Mouse (Mus musculus) hindbrain, embryonic 11.5 days (tissue): ENCODE data around the gene Col23a1. TPM values are rescaled to one million over a fixed set of nuclear protein-coding genes. Genes with fewer than 3 reads are reported as not detected.

ENCODE experiments used
- ATAC-seq: fragments of 200-750 bp; cut with Nextera tagmentation; 2 replicates; pipeline ENCODE4 v1.8.0; 2017; ENCODE audit warnings: mild to moderate bottlenecking, moderate TSS enrichment, moderate library complexity; ENCODE audit not compliant: low FRiP score
- DNase-seq: peaks from one replicate; pipeline ENCODE4 v3.0.0-alpha.2; 2015; ENCODE audit warnings: low spot score
- H3K27ac ChIP-seq: fragments of 300-500 bp; sonication (generic); 2 replicates; pipeline ENCODE4 v1.5.1; 2014; ENCODE audit warnings: mild to moderate bottlenecking, low read depth, low read length
- H3K27me3 ChIP-seq: fragments of 300-500 bp; sonication (generic); 2 replicates; pipeline ENCODE4 v1.6.1; 2014; ENCODE audit warnings: mild to moderate bottlenecking, low read length, moderate library complexity, mixed read lengths; ENCODE audit not compliant: control insufficient read depth, insufficient read depth
- H3K36me3 ChIP-seq: fragments of 300-500 bp; sonication (generic); 2 replicates; pipeline ENCODE4 v1.6.1; 2014; ENCODE audit warnings: mild to moderate bottlenecking, low read length, moderate library complexity, mixed read lengths; ENCODE audit not compliant: control insufficient read depth, insufficient read depth
- H3K4me1 ChIP-seq: fragments of 300-500 bp; sonication (generic); replicated peaks from 2 replicates; pipeline ENCODE4 v1.6.1; 2014; ENCODE audit warnings: low read length, mixed read lengths; ENCODE audit not compliant: control insufficient read depth, insufficient read depth
- H3K4me2 ChIP-seq: fragments of 300-500 bp; sonication (generic); replicated peaks from 2 replicates; pipeline ENCODE4 v1.6.1; 2014; ENCODE audit warnings: mild to moderate bottlenecking, low read depth, low read length
- H3K4me3 ChIP-seq: fragments of 300-500 bp; sonication (generic); 2 replicates; pipeline ENCODE4 v1.5.1; 2014; ENCODE audit warnings: low read depth, low read length
- H3K9ac ChIP-seq: fragments of 300-500 bp; sonication (generic); 2 replicates; pipeline ENCODE4 v1.6.1; 2014; ENCODE audit warnings: low read depth, low read length
- H3K9me3 ChIP-seq: fragments of 300-500 bp; sonication (generic); 2 replicates; pipeline ENCODE4 v1.6.1; 2016; ENCODE audit warnings: low read length; ENCODE audit not compliant: control insufficient read depth
- WGBS: fragments of 180-500 bp; shearing (Covaris S2); extraction: QIAGEN DNeasy Blood & Tissue Kit; methylation state at CpG from one replicate; pipeline ENCODE4 v1.1.7; 2014; 5-methylcytosine and 5-hydroxymethylcytosine counted together
- polyA plus RNA-seq: library from polyadenylated mRNA; unstranded; fragments of >200 nt; fragmentation: Nextera tagmentation; extraction: Ambion mirVana; gene quantifications from 2 replicates; pipeline ENCODE4 v1.2.1, GENCODE M21; 2014

The Col23a1 gene
- polyA plus RNA-seq, 1 experiment from 2014 or later = 9.7 TPM

DNA sequence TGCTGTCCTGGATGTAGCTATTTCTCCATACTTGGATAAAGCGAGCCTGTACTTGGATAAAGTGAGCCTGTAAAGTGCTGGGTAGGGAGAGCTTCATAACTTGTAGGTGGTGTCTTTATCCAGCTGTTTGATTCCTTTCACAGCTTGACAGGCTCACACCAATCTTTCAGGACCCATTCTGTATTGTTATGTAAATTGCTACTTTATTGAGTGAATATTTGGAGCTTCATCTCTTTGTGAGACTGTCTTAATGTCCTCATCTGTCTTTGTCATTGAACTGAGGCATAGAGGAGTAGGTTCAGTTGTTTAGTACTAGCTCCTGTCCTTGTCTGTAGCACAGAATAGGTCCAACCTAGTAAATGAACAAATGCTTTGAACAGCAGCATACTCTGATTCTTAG is 15.3 kb upstream of the Col23a1 start:
- Histone ChIP-seq H3K27ac (no peak overlapping the region), H3K4me3 (no peak overlapping the region), H3K9me3 (no peaks in the 10 kb centered on the region), H3K4me2 (no peak overlapping the region), H3K9ac (no peak overlapping the region), H3K36me3 (0 out of 2 replicates have a peak, but pooled peaks cover 6% of the 10 kb centered on the region), H3K27me3 (no peaks in the 10 kb centered on the region), H3K4me1 (no peaks in the 10 kb centered on the region)
- DNase-seq (no peak), ATAC-seq (no peak)
- WGBS = 73% methylated on average over 1 of the region's 1 CpGs

DNA sequence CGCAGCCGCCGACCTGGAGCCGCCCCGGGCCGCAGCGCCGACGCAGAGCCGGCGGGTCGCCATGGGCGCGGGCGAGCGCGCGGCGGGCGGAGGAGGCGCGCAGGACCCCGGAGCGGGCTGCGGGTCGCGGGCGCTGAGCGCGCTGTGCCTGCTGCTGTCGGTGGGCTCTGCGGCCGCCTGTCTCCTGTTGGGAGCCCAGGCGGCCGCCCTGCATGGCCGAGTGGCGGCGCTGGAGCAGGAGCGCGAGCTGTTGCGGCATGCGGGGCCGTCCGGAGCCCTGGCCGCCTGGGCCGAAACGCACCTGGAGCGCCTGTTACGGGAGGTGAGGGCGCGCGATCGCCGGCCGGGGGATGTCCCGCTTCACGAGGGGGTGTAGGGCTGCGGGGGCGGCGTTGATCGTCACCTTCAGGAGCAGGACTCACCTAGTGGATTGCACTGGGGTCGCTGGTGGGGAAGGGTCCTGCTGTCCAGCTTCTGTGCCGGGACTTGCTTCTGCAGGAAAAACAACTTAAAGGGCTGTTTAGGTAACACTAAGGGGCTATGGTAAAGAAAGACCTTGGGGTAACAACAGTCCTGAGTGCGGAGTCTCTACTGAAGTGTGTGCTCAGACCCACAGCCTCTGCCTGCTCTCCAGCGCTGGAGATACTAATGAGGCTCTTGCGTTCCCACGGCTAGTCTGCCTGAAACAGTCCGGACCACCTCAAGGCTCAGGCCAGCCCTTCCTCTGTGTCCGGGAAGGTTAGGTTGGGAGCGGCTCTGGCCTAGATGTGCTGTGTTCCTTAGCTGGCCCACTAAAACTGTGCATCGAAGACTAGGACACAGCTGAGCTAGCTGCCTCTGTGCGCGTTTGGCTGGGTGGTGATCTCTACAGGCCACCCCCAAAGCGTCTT is 591 bp downstream of the Col23a1 start:
- H3K27ac ChIP-seq = no peak overlapping the region
- peak overlapping the region; percentile 60 for H3K9ac ChIP-seq
- DNase-seq (peak; percentile 80), ATAC-seq (peak; percentile 88)
- peak overlapping the region; percentile 90 for H3K4me2 ChIP-seq
- H3K4me3 ChIP-seq = peak overlapping the region; percentile 50
- no peaks in the 10 kb centered on the region for H3K36me3 ChIP-seq
- WGBS = 2% methylated on average over 43 of the region's 74 CpGs
- peaks cover 4% of the 10 kb centered on the region; the same call in 1 of the 2 replicates for H3K4me1 ChIP-seq
- H3K27me3 ChIP-seq = peaks cover 3% of the 10 kb centered on the region; the same call in 1 of the 2 replicates
- H3K9me3 ChIP-seq = no peaks in the 10 kb centered on the region

DNA sequence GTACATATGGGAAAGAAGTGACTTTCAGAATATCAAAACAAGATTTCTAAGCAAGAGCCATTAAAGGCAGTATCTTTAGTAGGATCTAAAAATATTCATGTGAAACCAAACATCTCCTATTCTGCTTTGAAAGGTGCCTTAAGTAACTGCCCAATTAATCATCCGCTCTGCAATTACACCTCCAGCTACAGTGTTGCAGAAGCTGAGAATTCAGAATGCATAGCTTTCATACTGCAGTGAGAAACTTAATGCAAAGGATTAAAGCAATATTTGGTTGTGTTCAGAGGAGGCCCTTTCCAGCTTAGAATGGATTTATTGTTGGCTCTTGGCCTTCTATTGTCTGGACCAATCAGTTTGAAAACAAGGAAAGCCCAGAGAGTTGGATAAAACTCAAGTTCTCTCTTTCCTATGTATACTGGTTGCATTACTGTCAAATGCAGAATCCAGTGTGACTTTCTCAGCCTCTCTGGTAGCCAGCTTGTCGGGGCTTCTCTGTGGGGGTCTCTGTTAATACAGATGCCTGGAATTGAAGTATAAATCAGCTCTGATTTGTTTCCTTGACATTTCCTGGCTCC is 4.3 kb downstream of the Col23a1 start:
- 71% methylated on average over 2 of the region's 2 CpGs for WGBS
- Histone ChIP-seq H3K9me3 (no peaks in the 10 kb centered on the region), H3K9ac (no peak overlapping the region), H3K4me1 (peaks cover 4% of the 10 kb centered on the region; the same call in 1 of the 2 replicates), H3K4me3 (no peak overlapping the region), H3K36me3 (no peaks in the 10 kb centered on the region), H3K27ac (no peak overlapping the region), H3K4me2 (no peak overlapping the region), H3K27me3 (peaks cover 3% of the 10 kb centered on the region; the same call in 1 of the 2 replicates)
- ATAC-seq (no peak), DNase-seq (no peak)

DNA sequence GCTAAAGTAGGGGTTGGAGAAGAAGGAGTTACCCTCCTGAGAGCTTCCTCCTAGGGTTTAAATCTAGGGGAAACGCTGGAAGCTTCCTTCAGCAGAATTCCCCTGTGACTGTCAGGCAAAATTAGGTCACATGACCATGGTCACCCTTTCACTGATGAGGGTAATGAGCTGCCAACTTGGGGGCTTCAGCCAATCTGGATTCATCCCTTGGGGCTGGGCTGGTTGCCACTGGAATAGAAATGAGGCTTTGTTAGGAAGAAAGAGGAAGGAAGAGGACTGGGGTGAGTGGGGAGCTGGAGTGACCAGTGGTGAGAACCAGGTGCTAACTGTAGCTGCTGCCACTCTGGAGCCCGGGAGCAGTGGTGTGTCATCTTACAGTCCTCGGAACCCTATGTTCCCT is 6.0 kb downstream of the Col23a1 start:
- Histone ChIP-seq H3K4me1 (peaks cover under 1% of the 10 kb centered on the region; the same call in 1 of the 2 replicates), H3K27me3 (peaks cover 3% of the 10 kb centered on the region; the same call in 1 of the 2 replicates), H3K9ac (no peak overlapping the region), H3K36me3 (no peaks in the 10 kb centered on the region), H3K9me3 (no peaks in the 10 kb centered on the region), H3K4me3 (no peak overlapping the region), H3K27ac (no peak overlapping the region), H3K4me2 (no peak overlapping the region)
- WGBS = 70% methylated on average over 3 of the region's 3 CpGs
- DNase-seq (no peak), ATAC-seq (no peak)

DNA sequence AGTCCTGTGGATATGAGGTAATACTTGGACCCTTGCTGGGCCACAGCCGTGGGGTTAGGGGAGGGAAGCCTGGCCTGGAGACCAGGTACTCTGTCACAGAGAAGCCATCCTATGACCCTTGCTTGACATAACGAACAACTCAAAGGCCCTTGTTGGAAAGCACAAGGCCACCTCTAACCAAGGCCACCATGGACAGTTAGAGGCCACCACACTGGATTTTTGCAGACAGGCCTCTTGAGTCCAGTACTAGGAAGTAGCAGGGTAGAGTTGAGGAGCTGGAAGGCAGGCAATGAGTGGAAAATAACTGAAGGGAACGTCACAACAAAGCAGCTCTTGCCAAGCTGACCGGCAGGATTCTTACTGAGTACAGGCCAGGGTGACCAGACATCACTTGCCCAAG is 9.0 kb downstream of the Col23a1 start:
- Histone ChIP-seq H3K9ac (no peak overlapping the region), H3K27me3 (no peaks in the 10 kb centered on the region), H3K4me1 (no peaks in the 10 kb centered on the region), H3K27ac (no peak overlapping the region), H3K4me3 (no peak overlapping the region), H3K9me3 (no peaks in the 10 kb centered on the region), H3K36me3 (no peaks in the 10 kb centered on the region), H3K4me2 (no peak overlapping the region)
- ATAC-seq (no peak), DNase-seq (no peak)
- 90% methylated on average over 4 of the region's 4 CpGs for WGBS

DNA sequence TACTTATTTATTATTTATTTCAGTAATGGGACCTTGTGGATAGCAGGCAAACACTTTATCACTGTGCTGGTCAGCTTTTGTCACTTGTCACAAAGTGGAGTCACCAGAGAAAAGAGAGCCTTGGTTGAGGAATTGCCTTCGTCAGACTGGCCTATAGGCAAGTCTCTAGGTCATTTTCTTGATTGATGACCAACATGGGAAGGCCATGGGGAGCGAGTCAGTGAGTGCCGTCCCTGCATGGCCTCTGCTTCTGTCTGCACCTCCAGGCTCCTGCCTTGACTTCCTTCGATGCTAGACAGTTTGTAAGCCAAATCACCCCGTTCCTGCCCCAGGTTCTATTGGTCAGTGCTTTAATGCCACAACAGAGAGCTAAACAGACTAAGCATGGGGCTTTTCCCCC is 12.7 kb downstream of the Col23a1 start:
- H3K27ac ChIP-seq = no peak overlapping the region
- ATAC-seq (no peak), DNase-seq (no peak)
- H3K9ac ChIP-seq = no peak overlapping the region
- no peak overlapping the region for H3K4me2 ChIP-seq
- 73% methylated on average over 5 of the region's 5 CpGs for WGBS
- no peaks in the 10 kb centered on the region for H3K36me3 ChIP-seq
- no peaks in the 10 kb centered on the region for H3K9me3 ChIP-seq
- H3K27me3 ChIP-seq = no peaks in the 10 kb centered on the region
- no peaks in the 10 kb centered on the region for H3K4me1 ChIP-seq
- H3K4me3 ChIP-seq = no peak overlapping the region

DNA sequence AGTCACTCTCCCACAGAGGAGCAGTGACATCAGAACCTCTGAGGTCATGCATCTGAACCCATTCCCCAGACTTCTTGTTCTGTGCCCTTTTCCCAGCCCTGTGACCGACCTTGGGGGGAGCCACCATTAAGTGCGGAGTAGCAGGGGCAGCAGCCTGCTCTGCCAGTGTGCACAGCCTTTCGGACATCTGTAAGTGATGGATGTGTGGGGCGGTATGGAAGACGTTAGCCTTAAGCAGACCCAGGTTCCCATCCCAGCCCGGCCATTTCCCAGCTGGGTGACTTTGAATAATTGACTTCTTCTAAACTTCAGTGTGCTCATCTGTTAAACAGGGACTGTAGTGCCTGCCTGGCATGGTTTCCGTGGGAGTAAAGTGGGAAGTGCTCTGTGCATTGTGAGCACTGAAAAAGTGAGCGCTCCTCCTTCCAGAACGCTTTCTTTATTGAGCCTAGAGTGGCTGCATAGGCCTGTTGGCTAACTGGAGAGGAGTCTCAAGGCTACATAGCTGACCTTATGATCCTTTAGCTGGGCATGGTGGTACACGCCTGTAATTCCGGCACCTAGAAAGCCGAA is 14.3 kb downstream of the Col23a1 start:
- Histone ChIP-seq H3K9me3 (no peaks in the 10 kb centered on the region), H3K27me3 (no peaks in the 10 kb centered on the region), H3K4me3 (no peak overlapping the region), H3K36me3 (no peaks in the 10 kb centered on the region), H3K4me2 (no peak overlapping the region), H3K4me1 (no peaks in the 10 kb centered on the region), H3K27ac (no peak overlapping the region), H3K9ac (no peak overlapping the region)
- DNase-seq (no peak), ATAC-seq (no peak)
- 54% methylated on average over 12 of the region's 12 CpGs for WGBS

DNA sequence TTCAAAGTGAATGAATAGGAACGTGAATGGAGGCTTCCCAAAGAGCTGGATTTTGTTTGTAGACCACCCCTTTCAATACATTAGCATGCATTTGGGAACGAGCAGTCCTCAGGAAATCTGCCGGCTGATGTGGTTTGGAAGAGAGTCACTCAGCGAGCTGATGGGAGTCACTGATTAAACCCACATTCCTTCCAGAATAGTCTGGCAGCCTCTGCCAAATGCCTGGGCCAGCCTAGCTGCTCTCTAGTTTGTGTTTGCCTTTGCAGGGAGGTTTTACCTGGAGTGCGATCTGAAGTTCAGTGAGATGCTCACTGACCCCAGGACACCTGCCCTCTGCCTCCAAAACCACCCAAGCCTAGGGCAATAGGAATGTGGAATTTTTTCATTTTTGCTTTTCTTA is 18.6 kb downstream of the Col23a1 start:
- H3K4me1 ChIP-seq = no peaks in the 10 kb centered on the region
- H3K9ac ChIP-seq = no peak overlapping the region
- no peak overlapping the region for H3K4me2 ChIP-seq
- no peak overlapping the region for H3K4me3 ChIP-seq
- DNase-seq (no peak), ATAC-seq (no peak)
- no peaks in the 10 kb centered on the region for H3K9me3 ChIP-seq
- H3K27ac ChIP-seq = no peak overlapping the region
- WGBS = 65% methylated on average over 5 of the region's 5 CpGs
- no peaks in the 10 kb centered on the region for H3K27me3 ChIP-seq
- H3K36me3 ChIP-seq = no peaks in the 10 kb centered on the region
